Mouse (Mus musculus): Measurements from ENCODE around the gene Gm20388. TPM values are rescaled to one million over a fixed set of nuclear protein-coding genes. Genes with fewer than 3 reads are reported as not detected.

Gm20388 gene
- polyA plus RNA-seq, 1 experiment from 2014 or later, result 5.3 TPM

- peaks cover 8% of the 10 kb centered on the region; the same call in 1 of the 2 replicates for H3K27me3 ChIP-seq (replicated peaks; ENCODE audit: control insufficient read depth, insufficient read depth, low read length)
- 70% methylated on average over 6 of the region's 6 CpGs for WGBS
- ATAC-seq (replicated peaks; ENCODE audit: low FRiP score), result no peak
These were observed 3876.0 kb downstream of the Gm20388 start for GRCm38 (mm10) chr8:123786644-123787043.

GRCm38 (mm10) chr8:123787254-123787897 lies 3876.7 kb downstream of the Gm20388 start:
- Histone ChIP-seq H3K4me1 (replicated peaks; ENCODE audit: control insufficient read depth, insufficient read depth, low read length) (peaks cover 8% of the 10 kb centered on the region), H3K27ac (ENCODE audit: low read depth, low read length) (no peak overlapping the region), H3K4me3 (ENCODE audit: low read depth, low read length) (peak overlapping the region; percentile 27), H3K9me3 (ENCODE audit: control insufficient read depth, low read length) (no peaks in the 10 kb centered on the region), H3K27me3 (replicated peaks; ENCODE audit: control insufficient read depth, insufficient read depth, low read length) (peaks cover 6% of the 10 kb centered on the region; the same call in 1 of the 2 replicates), H3K9ac (ENCODE audit: low read depth, low read length) (peak overlapping the region; percentile 34; the same call in 1 of the 2 replicates), H3K36me3 (ENCODE audit: control insufficient read depth, insufficient read depth, low read length) (no peaks in the 10 kb centered on the region), H3K4me2 (peak overlapping the region; percentile 60)
- DNase-seq (ENCODE audit: low spot score) (no peak), ATAC-seq (replicated peaks; ENCODE audit: low FRiP score) (no peak)
- 31% methylated on average over 21 of the region's 21 CpGs for WGBS

More at GRCm38 (mm10) chr8:123786644-123787043, 3876.0 kb downstream of the Gm20388 start:
- Histone ChIP-seq H3K4me1 (replicated peaks; ENCODE audit: control insufficient read depth, insufficient read depth, low read length) (peaks cover 8% of the 10 kb centered on the region), H3K4me3 (ENCODE audit: low read depth, low read length) (no peak overlapping the region), H3K9me3 (ENCODE audit: control insufficient read depth, low read length) (no peaks in the 10 kb centered on the region), H3K4me2 (no peak overlapping the region), H3K9ac (ENCODE audit: low read depth, low read length) (no peak overlapping the region), H3K36me3 (ENCODE audit: control insufficient read depth, insufficient read depth, low read length) (no peaks in the 10 kb centered on the region), H3K27ac (ENCODE audit: low read depth, low read length) (no peak overlapping the region)
- DNase-seq (ENCODE audit: low spot score), result no peak

DNA sequence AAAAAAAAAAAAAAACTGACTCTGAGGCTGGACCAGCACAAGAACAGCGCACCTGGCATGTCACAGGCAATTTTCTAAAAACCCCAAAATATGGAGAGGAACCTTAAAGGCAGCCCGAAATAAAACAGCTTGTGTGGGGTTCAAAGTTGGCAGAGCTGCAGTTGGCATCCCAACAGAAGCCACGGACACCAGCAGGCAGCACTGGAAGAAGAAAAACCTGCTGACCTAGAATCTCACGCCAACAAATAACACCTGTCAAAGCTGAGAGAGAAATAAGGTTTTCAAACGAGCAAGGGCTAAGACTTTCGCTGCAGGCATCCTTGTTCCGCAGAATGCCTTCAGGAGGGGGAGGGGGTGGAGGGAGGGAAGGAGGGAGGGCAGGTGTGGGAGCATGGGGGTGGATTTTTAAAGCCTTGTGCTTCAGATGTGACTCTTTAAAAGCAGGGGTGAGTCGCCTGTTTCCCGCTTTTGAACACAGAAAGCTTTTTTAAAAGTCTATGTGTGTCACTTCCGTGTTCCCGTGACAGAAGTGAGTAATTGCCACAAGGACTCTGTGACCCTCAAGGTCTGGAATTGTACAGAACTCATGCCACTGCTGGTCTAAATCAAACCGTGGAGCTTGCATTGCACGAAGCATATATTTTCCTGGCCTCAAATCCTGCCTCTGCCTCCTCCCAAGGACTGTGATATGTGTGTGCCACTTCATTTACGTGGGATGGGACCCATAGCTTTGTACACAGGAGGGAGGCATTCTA lies 3878.0 kb downstream of the Gm20388 start:
- DNase-seq (ENCODE audit: low spot score) (no peak), ATAC-seq (replicated peaks; ENCODE audit: low FRiP score) (no peak)
- Histone ChIP-seq H3K4me3 (ENCODE audit: low read depth, low read length) (no peak overlapping the region), H3K4me2 (no peak overlapping the region), H3K4me1 (replicated peaks; ENCODE audit: control insufficient read depth, insufficient read depth, low read length) (peaks cover 10% of the 10 kb centered on the region), H3K36me3 (ENCODE audit: control insufficient read depth, insufficient read depth, low read length) (no peaks in the 10 kb centered on the region), H3K9ac (ENCODE audit: low read depth, low read length) (no peak overlapping the region), H3K27me3 (replicated peaks; ENCODE audit: control insufficient read depth, insufficient read depth, low read length) (peaks cover 6% of the 10 kb centered on the region; the same call in 1 of the 2 replicates), H3K27ac (ENCODE audit: low read depth, low read length) (no peak overlapping the region), H3K9me3 (ENCODE audit: control insufficient read depth, low read length) (no peaks in the 10 kb centered on the region)
- WGBS, result 56% methylated on average over 14 of the region's 14 CpGs

DNA sequence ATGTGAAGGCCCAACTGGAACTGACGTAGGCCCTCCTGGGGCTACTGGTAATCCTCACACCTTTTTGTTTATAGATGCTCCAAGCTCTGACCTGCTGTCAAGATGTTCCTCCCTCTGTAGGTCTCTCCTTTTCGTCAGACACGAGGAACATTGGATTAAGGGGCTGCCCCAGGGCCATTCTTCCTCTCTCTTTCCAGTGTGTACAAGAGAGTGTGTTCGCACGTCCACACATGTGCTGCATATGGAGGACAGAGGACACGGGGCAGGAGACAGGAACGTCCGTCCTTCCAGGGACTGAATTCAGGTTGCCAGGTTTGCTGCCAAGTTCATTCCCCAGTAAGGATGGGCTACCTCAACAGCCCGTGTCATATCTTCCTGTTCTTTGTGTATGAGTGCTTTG lies 3878.8 kb downstream of the Gm20388 start:
- H3K4me3 ChIP-seq (ENCODE audit: low read depth, low read length), result no peak overlapping the region
- no peak overlapping the region for H3K4me2 ChIP-seq
- H3K27ac ChIP-seq (ENCODE audit: low read depth, low read length), result no peak overlapping the region
- H3K4me1 ChIP-seq (replicated peaks; ENCODE audit: control insufficient read depth, insufficient read depth, low read length), result peaks cover 8% of the 10 kb centered on the region
- ATAC-seq (replicated peaks; ENCODE audit: low FRiP score), result no peak
- no peak overlapping the region for H3K9ac ChIP-seq (ENCODE audit: low read depth, low read length)
- H3K9me3 ChIP-seq (ENCODE audit: control insufficient read depth, low read length), result no peaks in the 10 kb centered on the region
- WGBS, result 75% methylated on average over 9 of the region's 9 CpGs
- no peaks in the 10 kb centered on the region for H3K36me3 ChIP-seq (ENCODE audit: control insufficient read depth, insufficient read depth, low read length)
- DNase-seq (ENCODE audit: low spot score), result no peak
- peaks cover 6% of the 10 kb centered on the region; the same call in 1 of the 2 replicates for H3K27me3 ChIP-seq (replicated peaks; ENCODE audit: control insufficient read depth, insufficient read depth, low read length)

- no peak for ATAC-seq (replicated peaks; ENCODE audit: low FRiP score)
These were observed 3879.3 kb downstream of the Gm20388 start for GRCm38 (mm10) chr8:123789970-123790369.

DNA sequence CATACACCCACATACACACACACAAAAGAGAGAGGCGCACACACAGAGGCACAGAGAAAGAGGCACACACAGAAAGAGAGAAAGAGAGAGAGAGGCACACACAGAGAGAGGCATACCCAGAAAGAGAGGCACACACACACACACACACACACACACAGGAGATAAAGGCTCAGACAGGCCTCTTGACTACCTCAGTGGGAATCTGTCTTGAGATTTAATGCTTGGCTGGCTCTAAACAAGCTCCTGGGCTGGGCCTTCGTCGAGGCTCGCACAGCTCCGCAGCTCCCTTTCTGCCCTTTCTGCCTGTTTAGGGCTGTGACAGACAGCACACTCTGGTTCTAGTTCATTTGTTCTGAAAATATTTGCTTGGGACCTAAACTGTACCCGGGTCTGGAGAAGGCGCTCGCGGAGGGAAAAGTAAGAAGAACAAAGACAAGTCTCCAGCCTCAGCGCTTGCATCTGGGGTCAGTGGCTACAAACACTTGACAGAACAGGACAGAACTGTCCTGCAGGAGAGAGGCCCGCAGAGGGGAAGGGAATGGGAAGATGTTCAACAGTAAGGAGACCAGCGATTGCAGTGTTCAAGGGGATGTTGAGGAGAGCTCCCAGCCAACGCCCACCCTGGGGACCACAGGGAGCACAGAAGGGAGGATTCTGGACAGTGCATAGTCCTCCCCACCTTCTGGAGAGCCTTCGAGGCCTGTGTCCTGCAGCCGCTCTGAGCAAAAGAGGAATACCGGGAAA lies 3880.6 kb downstream of the Gm20388 start:
- H3K9me3 ChIP-seq (ENCODE audit: control insufficient read depth, low read length), result no peaks in the 10 kb centered on the region
- H3K4me1 ChIP-seq (replicated peaks; ENCODE audit: control insufficient read depth, insufficient read depth, low read length), result peaks cover 9% of the 10 kb centered on the region
- no peak overlapping the region for H3K9ac ChIP-seq (ENCODE audit: low read depth, low read length)
- H3K4me2 ChIP-seq, result no peak overlapping the region
- H3K27me3 ChIP-seq (replicated peaks; ENCODE audit: control insufficient read depth, insufficient read depth, low read length), result 0 out of 2 replicates have a peak, but pooled peaks cover 3% of the 10 kb centered on the region
- H3K36me3 ChIP-seq (ENCODE audit: control insufficient read depth, insufficient read depth, low read length), result no peaks in the 10 kb centered on the region
- H3K4me3 ChIP-seq (ENCODE audit: low read depth, low read length), result no peak overlapping the region
- DNase-seq (ENCODE audit: low spot score) (no peak), ATAC-seq (replicated peaks; ENCODE audit: low FRiP score) (no peak)
- WGBS, result 80% methylated on average over 16 of the region's 16 CpGs
- no peak overlapping the region for H3K27ac ChIP-seq (ENCODE audit: low read depth, low read length)

More at GRCm38 (mm10) chr8:123789970-123790369, 3879.3 kb downstream of the Gm20388 start:
- Histone ChIP-seq H3K27ac (ENCODE audit: low read depth, low read length) (no peak overlapping the region), H3K4me2 (no peak overlapping the region), H3K9ac (ENCODE audit: low read depth, low read length) (no peak overlapping the region), H3K27me3 (replicated peaks; ENCODE audit: control insufficient read depth, insufficient read depth, low read length) (peaks cover 6% of the 10 kb centered on the region; the same call in 1 of the 2 replicates), H3K4me3 (ENCODE audit: low read depth, low read length) (no peak overlapping the region), H3K9me3 (ENCODE audit: control insufficient read depth, low read length) (no peaks in the 10 kb centered on the region), H3K36me3 (ENCODE audit: control insufficient read depth, insufficient read depth, low read length) (no peaks in the 10 kb centered on the region), H3K4me1 (replicated peaks; ENCODE audit: control insufficient read depth, insufficient read depth, low read length) (peaks cover 8% of the 10 kb centered on the region)
- WGBS, result 0% methylated on average over 4 of the region's 4 CpGs
- DNase-seq (ENCODE audit: low spot score), result peak; percentile 85

DNA sequence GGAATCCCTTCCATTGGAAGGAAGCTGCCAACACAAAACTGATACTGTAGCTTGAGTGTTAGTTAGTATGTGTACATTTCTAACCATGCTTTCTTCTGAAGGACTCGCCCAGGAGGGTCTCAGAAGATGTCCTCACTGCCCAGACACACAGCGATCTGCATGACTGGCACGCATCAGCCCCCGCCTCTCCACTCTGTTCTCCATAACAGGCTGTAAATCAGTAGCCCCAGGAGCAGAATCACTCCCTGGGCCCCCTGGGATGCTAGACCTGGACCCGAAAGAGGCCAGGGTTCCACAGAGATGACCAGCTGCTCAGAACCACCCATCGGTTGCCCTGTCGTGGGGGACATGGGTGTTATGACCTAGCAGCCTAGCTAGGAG lies 3881.2 kb downstream of the Gm20388 start:
- Histone ChIP-seq H3K4me1 (replicated peaks; ENCODE audit: control insufficient read depth, insufficient read depth, low read length) (peaks cover 14% of the 10 kb centered on the region), H3K36me3 (ENCODE audit: control insufficient read depth, insufficient read depth, low read length) (no peaks in the 10 kb centered on the region), H3K27me3 (replicated peaks; ENCODE audit: control insufficient read depth, insufficient read depth, low read length) (0 out of 2 replicates have a peak, but pooled peaks cover 3% of the 10 kb centered on the region), H3K4me2 (no peak overlapping the region), H3K9me3 (ENCODE audit: control insufficient read depth, low read length) (no peaks in the 10 kb centered on the region), H3K9ac (ENCODE audit: low read depth, low read length) (no peak overlapping the region), H3K4me3 (ENCODE audit: low read depth, low read length) (no peak overlapping the region), H3K27ac (ENCODE audit: low read depth, low read length) (no peak overlapping the region)
- ATAC-seq (replicated peaks; ENCODE audit: low FRiP score), result no peak
- no peak for DNase-seq (ENCODE audit: low spot score)
- 85% methylated on average over 7 of the region's 7 CpGs for WGBS

GRCm38 (mm10) chr8:123793900-123794299 lies 3883.3 kb downstream of the Gm20388 start:
- H3K27me3 ChIP-seq (replicated peaks; ENCODE audit: control insufficient read depth, insufficient read depth, low read length), result 0 out of 2 replicates have a peak, but pooled peaks cover 3% of the 10 kb centered on the region
- no peak overlapping the region for H3K4me2 ChIP-seq
- no peak overlapping the region for H3K4me3 ChIP-seq (ENCODE audit: low read depth, low read length)
- 49% methylated on average over 10 of the region's 10 CpGs for WGBS
- H3K9me3 ChIP-seq (ENCODE audit: control insufficient read depth, low read length), result no peaks in the 10 kb centered on the region
- no peak overlapping the region for H3K27ac ChIP-seq (ENCODE audit: low read depth, low read length)
- no peaks in the 10 kb centered on the region for H3K36me3 ChIP-seq (ENCODE audit: control insufficient read depth, insufficient read depth, low read length)
- DNase-seq (ENCODE audit: low spot score), result no peak
- no peak overlapping the region for H3K9ac ChIP-seq (ENCODE audit: low read depth, low read length)
- H3K4me1 ChIP-seq (replicated peaks; ENCODE audit: control insufficient read depth, insufficient read depth, low read length), result peaks cover 22% of the 10 kb centered on the region
- no peak for ATAC-seq (replicated peaks; ENCODE audit: low FRiP score)
